Mouse (Mus musculus) CH12F3 (cell line): ENCODE measurements around the gene Nucks1.

Experiments
- in situ Hi-C: fragments of 300-500 bp; cut with MboI; formaldehyde crosslinking; loops from 2 replicates; pipeline ENCODE4 v1.14.3; 2020; ENCODE audit warnings: low sequenced_read_pairs

Gene Nucks1

GRCm38 (mm10) chr1:131919052-131919451 is 8.7 kb downstream of the Nucks1 start:
- in situ Hi-C loops = no loop called here

DNA sequence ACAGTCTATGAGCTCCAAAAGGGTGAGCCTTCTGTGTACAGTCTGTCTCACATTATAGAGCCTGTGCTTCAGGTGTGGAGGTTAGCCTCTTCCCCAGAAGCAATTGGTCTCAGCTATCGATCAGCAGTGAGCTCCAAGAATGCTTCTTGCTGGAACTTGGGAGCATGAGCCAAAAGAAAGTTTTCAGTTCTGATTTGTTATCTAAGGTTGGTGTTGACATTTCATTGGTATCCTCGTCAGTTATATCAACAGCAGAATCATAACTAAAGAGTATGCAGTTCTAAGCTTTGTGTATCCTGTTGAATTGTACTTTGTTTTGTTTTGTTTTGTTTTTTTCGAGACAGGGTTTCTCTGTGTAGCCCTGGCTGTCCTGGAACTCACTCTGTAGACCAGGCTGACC is 11.8 kb downstream of the Nucks1 start:
- in situ Hi-C loops = no loop called here

GRCm38 (mm10) chr1:131933471-131933870 is 23.1 kb downstream of the Nucks1 start:
- in situ Hi-C loops = no loop called here

GRCm38 (mm10) chr1:131937659-131938305 is 27.4 kb downstream of the Nucks1 start:
- in situ Hi-C loops = loop anchor here (5.0 kb wide), 1 partner anchor 40 kb away; no protein-coding TSS in a partner anchor

DNA sequence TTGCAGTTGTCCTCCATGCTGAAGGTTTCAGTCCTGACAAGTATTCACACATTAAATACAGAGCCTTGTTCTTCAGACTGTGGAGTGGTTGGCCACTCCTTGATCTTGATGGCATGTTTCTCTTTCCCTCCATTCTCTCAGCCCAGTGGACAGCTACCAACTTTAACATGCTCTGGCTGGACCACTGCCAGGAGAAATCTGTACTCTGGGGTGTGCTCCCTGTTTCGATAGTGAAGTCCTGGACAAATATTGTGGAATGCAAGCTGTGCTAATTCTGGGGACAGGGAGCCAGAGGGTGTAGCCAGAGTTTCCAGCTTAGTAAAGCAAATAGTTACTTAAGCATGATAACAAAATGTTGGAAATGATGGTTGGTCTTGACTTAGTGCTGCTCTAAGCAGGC is 28.5 kb downstream of the Nucks1 start:
- in situ Hi-C loops = loop anchor here (5.0 kb wide), 1 partner anchor 38 kb away; no protein-coding TSS in a partner anchor

- in situ Hi-C loops = no loop called here
Observed at GRCm38 (mm10) chr1:131940711-131941244, 30.4 kb downstream of the Nucks1 start.

DNA sequence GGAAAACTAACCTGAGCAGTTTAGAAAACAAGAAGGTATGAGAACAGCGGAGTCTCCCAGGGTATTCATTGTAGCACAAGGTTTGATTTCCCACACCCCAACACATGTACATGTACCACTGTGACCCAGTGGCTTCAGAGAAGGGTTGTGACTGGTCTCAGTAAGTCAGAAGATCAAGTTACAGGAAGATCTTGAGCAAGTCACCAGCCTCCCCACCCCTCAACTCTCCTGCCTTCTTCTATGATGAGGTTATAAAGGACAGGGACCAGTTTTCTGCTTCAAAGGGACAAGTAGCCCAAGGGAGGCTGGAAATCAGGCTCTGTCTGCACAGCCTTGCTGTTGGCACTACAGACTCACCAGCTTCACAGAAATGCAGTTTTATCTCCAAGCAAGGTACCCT is 31.2 kb downstream of the Nucks1 start:
- in situ Hi-C loops = no loop called here

DNA sequence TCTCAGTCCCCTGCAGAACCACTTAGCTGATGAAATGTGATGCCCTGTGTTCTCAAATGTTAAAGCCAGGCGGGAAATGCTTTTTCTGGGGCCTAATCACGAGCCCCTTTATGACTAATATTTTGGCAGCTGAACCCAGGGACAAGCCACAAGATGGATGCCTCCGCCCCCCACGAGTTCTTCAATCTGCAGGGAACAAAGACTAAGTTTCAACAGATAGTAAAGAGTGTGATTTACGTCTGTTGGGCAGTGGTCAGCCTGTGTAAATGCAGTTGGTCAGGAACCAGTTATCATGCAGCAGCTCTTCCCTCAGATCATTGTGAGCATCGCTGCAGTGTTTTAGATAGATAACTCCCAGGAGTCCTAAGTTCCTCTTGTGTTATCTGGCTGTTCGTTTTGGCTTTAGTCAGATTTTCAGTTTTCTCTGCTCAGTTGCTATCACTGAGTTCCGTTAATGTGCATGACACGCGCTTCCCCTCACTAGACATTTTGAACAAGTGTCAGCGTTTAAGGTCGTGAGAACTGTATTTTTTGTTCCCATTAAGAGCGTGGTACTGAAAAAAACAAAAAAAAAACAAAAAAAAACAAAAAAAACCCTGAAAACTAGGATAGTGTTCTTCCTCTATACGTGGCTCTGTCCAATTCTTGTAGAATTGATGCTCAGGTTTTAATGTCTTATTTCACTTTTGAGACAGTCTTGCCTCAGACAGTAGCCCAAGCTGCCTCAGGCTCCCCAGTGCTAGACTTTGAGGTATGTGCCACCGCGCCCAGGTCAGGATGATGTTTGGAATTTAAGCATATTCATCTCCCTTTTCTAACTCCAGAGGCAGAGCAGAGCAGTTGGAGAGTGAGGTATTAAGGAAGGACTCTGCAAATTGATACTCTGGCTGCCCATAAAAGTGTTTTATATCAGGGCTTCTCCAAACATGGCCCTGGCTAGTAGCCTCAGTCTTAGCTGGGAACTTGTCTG is 32.6 kb downstream of the Nucks1 start:
- in situ Hi-C loops = no loop called here

GRCm38 (mm10) chr1:131945674-131946440 is 35.5 kb downstream of the Nucks1 start:
- in situ Hi-C loops = no loop called here

GRCm38 (mm10) chr1:131946462-131947215 is 36.3 kb downstream of the Nucks1 start:
- in situ Hi-C loops = no loop called here

DNA sequence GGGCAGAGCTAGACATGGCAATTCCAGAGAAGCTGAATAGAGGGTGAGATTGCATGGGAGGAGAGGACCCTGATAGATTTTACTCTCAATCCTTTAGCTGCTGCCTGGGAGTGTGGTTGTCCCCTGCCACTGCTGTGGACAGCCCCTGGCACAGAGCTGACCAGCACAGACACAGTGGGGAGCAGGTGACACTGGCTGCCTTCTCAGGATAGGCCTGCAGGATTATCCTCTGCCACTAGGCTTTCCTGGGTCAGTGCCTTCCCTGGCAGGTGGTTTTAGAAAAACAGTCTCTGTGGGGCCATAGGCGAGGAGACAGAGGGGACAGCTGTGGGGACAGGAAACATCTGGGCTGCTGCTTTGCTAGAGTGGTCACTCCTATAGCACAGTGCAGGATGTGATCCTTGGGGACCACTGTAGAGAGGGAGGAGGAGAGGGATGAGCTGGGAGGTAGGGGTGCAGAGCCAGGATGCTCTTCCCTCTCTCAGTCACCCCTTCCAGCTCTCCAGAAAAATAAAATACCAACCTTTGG is 37.7 kb downstream of the Nucks1 start:
- in situ Hi-C loops = no loop called here

DNA sequence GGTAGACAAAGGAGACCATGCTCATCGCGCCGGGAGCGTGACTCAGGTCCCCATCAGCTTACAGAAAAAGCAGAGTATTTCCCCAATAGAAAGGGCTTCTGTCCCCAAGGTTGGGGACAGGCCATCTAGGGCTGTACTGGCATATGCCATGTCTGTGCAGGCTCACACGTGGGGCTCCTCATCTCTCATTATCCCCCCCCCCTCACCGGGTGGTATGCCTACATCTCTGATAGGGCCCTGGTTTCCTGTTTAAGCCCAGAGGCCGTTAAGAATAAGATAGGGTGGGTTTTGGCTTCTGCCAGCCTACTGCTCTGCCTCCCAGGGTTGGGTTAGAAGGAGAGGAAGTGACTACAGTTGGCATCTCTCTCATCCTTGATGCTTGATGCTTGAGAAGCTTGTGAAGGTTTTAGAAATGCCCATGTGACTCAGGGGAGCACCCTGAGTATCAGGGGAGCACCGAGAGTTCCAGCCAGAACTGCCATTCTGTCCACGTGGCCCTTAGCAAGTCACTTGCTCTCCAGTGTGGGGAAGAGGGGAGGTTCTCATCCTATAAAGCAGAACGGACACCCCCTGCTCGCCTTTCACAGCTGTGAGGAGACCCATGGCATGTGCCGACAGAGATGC is 44.0 kb downstream of the Nucks1 start:
- in situ Hi-C loops = no loop called here

DNA sequence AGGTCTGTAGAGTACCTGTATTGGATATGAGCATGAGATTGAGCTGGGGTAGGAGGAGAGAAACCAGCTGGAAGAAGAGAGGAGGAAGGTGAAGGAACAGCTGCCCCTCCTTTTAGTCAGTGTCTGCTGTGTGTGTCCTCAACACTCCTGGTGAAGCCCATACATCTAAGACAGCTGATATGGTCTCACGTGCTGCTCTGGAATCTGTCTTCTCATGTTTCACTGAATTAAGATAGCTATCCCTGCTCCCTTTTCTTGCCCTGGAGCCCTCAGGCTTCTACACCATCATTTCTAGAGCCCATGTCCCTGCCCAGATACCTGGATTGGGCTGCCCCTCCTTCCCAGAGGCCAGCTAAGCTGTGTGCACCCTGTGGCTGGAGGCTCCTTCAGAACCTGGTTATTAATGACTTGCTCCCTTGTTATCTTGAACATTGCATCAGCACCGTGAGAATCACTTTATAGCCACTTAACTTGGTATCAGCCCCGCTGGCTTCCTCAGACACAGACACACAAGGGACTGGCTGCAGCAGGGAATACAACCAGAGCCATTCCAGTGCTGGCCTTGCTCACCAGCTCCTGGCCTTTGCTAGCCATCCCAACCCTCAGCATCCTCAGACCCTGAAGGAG is 44.9 kb downstream of the Nucks1 start:
- in situ Hi-C loops = no loop called here

GRCm38 (mm10) chr1:131957416-131957815 is 47.1 kb downstream of the Nucks1 start:
- in situ Hi-C loops = no loop called here

DNA sequence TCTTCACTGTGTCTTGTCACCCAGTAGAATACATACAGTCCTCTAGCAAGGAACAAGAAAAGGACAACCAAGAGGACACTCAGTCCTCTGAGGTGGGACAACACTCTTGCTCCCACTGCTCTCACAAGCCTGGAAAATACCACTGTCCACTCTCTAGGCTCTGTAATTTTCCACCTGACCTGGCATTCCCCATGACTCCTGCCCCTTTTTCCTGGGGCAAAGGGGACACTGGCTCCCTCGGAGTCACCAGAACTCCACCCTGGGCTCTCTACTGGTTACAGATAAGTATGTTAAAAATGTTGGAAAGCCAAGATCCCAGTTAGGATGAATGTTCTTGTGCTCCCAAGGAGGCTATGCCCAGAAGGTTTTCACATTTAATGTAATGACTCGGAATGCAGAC is 50.7 kb downstream of the Nucks1 start:
- in situ Hi-C loops = no loop called here

DNA sequence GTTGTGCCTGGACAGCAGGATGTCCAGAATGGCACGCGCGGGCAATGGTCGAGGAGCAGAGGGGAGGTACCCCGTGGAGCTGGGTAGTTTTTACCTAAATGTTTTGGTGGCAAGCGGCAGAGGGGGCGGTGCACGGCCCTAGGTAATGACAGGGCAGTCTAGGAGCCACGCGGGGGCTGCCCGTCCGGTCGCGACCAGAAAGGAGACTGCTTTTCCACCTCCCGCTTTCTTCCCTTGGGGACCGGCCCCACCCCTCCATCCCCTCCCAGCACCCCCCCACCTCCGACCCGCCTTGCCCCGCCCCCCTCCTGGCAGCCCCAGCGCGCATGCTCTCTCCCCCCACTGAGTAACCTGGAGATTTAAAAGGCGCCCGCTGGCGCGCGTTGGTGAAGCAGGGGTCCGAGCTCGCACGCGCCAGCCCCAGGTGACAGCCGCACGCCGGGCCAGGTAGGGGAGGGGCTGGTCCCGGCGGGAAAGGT is 52.3 kb downstream of the Nucks1 start, which contains the start of gene Slc45a3:
TSS of gene Slc45a3 (plus strand) at position 362 of the 479 bp plus-strand sequence.
- in situ Hi-C loops = no loop called here

DNA sequence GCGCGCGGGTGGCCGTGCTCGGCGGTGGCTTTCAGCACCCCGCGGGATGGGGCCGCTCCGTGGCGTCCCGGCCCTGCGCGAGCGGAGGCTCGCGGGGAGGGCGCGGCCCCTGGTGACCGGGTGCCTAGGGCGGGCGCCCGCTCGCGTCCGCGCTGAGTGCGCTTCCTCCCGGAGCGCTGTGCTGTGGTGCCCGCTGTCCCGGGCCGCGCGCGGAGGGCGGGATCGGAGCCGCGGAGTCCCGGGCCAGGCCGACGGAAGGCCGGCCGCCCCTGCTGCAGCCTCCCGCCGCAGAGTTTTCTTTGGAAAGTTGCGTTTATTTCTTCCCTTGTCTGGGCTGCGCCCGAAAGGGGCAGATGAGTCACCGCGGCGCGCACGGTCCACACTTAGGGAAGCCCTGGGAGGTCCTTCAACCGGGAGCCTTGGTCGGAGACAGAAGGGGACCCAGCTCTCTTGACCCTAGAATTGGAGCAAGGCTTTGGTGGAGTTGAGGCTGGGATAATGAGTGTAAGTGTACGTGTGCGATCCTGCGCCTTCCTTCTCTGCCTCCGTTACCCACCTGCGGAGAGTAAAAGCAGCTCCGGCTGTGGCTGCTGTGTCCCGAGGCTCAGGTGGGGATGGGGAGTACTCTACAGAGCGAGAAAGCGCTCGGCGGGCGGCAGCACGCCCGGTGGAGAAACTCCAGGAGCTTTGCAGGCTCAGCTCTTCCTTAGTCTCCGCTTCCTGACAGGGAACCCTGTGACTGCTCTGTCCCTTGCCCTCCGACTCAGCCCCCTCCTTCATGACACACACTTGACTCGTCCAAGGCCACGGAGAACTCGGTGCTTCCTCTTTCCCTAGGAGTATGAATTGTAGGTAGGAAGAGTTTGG is 53.0 kb downstream of the Nucks1 start:
- in situ Hi-C loops = no loop called here

- in situ Hi-C loops = no loop called here
Observed at GRCm38 (mm10) chr1:131964100-131964499, 53.8 kb downstream of the Nucks1 start.
